Mouse (Mus musculus) CD4-positive helper T cell, adult 2 months (primary cell): ENCODE data around the gene Urm1.
"Not testable (repeated sequence)": the region's sequence is repeated elsewhere in the genome, so short reads cannot be mapped to it uniquely, and the experiment has no call there.

Experiments used
- DNase-seq: peaks from one replicate; pipeline ENCODE4 v3.0.0-alpha.2; 2012; ENCODE audit warnings: low read depth, missing footprints, low spot score

Urm1 gene

DNA sequence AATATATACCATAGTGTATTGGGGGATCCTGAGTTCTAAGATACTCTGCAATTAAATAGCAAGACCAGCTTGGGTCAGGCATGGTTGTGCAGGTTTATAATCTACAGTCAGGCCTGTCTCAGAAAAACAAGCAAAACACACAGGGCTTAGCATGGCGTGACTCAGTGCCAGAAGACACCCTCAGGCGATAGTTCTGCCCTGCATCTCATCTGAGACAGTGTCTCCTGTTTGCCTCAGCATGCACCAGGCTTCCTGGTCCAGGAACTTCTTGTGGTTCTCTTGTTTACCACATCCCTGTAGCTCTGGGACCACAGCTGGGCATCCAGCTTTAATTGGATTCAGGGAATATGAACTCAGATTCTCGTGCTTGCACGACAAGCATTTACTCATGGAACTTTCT lies 45.2 kb downstream of the Urm1 start:
- DNase-seq = no peak

DNA sequence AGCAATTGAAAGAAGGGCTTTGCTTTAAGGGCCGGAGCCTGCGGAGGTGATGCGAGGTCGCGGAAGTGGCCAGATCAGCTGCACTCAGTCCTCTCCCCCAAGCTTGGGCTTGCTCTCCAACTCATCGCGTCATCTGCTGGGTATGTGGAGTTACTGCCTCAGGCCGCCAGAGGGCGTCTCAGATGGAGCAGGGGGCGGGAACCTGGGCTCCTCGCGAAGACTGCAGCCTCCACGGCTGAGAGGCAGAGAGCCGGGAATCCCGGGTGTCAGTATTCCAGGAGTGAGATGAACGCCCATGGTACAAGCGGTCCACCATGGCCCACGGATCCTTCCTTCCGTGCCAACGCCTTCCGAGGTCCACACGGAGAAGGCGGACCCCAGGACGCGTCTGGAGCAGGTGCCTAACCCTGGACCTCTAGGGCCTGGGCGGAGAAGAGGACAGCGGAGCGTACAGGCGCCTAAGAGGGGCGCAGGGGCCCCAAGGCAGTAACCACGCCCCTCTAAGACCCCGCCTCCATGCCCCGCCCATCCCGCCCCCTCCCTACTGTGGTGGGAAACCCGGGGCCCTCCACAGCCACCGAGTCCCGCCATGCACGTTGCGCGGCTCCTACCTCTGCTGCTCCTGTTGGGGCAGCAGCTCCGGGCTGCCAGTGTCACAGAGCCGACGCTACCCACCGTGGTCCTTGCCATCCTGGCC lies 49.2 kb downstream of the Urm1 start, which contains the start of gene Cercam:
Gene Cercam (plus strand): TSS at position 216 of the 697 bp plus-strand sequence.
- peak; percentile 83 for DNase-seq

DNA sequence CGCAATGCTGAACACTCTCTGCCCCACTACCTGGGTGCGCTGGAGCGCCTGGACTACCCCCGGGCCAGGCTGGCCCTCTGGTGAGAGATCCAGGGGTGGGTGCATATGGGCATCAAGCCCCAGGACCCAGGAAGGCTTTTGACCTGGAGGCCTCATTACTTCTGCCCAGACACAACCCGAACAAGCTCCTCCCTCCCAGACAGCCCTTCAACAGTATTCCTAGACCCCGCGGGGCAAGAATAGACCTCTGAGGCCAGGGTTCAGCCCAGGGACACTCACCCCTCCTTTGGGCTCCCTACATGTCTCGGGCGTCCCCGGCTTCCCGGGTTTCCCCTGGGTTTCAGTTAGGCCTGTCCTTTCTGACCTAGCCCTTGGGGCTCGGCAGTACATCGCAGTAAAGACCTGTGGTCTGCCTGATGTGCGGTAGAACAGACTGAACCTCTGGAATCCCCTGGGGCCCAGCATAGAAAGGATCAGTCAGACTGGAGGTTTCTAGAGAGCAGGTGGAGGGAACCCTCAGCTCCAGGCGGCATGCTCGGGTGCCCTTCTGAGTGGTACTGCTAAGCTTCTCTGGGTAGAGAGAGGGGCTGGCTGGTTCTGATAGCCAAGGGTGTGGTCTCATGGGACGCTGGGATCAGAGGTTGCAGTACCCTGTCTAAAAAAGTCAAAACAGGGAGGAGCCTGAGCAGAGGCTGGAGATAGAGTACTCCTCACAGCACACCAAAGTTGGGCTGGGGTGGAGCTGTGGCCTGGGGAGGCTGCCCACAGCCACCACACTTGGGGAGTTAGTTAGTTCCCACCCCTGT lies 50.0 kb downstream of the Urm1 start:
- DNase-seq = peak; percentile 71

DNA sequence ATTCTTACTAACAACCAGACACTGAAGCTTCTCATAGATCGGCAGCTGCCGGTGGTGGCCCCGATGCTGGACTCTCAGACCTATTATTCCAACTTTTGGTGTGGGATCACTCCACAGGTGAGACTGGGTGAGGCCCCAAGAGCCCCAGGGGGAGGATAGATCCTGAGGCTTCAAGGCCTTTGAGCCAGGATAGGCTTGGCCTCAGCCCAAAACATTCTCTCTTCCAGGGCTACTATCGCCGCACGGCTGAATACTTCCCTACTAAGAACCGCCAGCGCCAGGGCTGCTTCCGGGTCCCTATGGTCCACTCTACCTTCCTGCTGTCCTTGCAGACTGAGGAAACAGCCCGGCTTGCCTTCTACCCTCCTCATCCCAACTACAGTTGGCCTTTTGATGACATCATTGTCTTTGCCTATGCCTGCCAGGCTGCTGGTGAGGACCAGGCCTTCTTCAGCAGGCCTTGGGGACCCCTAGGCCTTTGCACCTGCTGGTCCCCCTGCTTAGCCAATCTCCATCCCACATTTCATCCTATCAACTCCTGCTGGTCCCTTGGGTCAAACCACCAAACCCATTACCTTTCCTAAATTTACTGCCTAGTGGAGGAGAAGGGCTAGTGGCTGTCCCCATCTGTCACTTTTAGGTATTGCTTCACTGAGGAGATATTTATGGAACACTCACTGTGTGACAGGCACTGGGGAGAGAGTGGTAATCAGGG lies 52.9 kb downstream of the Urm1 start:
- DNase-seq = no peak

- no peak for DNase-seq
These were observed 53.9 kb downstream of the Urm1 start for GRCm38 (mm10) chr2:29873801-29874200.

- DNase-seq = no peak
These were observed 58.2 kb downstream of the Urm1 start for GRCm38 (mm10) chr2:29878061-29878460.

DNA sequence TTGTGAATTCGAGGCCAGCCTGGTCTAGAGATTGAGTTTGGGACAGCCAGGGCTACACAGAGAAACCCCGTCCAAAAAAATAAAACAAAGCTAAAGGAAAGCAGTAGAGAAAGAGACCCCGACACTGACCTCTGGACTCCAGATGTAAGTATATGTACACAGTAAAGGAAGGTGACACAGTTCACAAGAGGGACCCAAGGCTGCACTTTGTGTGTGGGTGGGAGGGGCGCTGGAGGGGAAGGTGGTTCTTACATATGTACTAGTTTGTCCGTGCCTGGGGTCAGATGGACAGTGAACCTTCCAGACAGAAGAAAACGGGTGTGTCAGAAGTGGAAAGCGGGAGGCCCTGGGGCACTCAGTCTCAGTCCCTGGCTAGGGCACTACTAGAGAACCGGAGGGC lies 59.3 kb downstream of the Urm1 start:
- DNase-seq = no peak

DNA sequence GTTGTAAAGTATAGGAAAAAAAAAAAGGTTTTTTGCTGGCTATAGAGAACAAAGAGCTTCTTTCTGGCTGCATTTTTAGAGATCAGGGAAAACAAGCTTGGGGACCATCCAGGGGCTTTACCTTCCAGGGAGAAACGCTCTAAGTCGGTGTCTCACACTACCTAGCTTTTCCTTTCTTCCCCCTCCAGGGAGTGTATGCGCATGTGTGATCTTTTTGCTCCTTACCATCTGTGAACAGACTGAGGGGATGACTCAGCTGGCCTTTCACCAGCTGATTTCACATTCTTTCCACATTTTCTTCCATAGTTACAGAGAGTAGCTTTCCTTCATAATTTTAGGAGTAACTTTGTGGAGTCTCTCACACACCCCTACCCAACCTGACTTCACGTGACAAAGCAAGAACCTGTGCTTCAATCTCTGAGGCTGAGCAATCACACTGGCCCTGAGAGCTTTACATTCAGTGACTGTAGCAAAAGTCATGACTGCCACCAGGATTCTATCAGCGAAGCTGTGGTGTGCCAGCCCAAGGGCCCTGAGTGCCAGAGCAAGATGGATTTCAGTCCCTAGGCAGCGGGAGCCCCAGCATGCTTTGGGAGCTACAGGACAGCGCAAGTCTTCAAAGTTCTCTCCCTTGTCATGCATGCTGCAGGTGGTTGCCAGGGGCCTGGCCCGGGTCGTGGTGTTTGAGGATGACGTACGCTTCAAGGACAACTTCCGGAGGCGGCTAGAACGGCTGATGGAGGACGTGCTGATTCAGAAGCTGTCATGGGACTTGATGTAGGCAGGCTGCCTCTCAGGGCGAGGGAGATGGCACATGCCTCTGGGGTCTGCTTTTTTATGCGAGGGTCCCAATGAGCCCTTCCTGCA lies 60.3 kb downstream of the Urm1 start:
- DNase-seq = no peak

DNA sequence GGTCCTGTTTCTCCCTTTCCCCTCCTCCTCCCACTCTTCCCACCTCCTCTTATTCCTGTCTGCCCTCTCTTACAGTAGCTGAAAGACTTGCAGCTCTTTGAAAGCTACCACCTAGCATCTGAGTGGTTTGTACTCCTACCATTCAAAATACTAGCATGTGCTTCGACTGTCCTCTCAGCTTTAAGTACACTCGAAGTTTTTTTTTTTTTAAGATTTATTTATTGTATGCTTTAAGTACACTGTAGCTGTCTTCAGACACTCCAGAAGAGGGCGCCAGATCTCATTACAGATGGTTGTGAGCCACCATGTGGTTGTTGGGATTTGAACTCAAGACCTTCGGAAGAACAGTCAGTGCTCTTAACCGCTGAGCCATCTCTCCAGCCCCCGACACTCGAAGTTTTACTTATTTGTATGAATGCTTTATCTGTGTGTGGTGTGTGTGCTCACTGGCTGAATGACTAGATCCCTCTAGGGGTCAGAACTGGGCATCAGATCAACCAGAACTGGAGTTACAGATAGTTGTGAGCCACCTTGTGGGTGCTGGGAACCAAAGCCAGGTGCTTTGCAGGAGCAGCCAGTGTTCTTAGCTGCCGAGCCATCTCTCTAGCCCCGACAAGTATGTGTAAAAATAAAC lies 66.9 kb downstream of the Urm1 start:
- not testable (repeated sequence) for DNase-seq

GRCm38 (mm10) chr2:29889066-29889944 lies 69.4 kb downstream of the Urm1 start, which contains the start of gene Odf2:
Gene Odf2 (plus strand): TSS chr2:29889221.
- DNase-seq = peak; percentile 98

- peak; percentile 75 for DNase-seq
These were observed 70.3 kb downstream of the Urm1 start for GRCm38 (mm10) chr2:29889991-29890833.

GRCm38 (mm10) chr2:29891773-29892172 lies 71.9 kb downstream of the Urm1 start:
- no peak for DNase-seq
